Mouse (Mus musculus) liver, embryonic 14.5 days (tissue): ENCODE results near the gene Zfpm1. TPM values are rescaled to one million over a fixed set of nuclear protein-coding genes. Genes with fewer than 3 reads are reported as not detected.

Experiments
- ATAC-seq: fragments of 200-750 bp; cut with Nextera tagmentation; 2 replicates; pipeline ENCODE4 v1.8.0; 2017; ENCODE audit warnings: moderate number of reproducible peaks, mild to moderate bottlenecking, moderate library complexity; ENCODE audit not compliant: insufficient read depth
- DNase-seq, 3 experiments: peaks; one replicate each; pipeline ENCODE4 v3.0.0-alpha.2; 2012 to 2013; ENCODE audit warnings: low read depth in 3 of 3, low spot score in 3 of 3
- H3K27ac ChIP-seq: fragments of 300-500 bp; sonication (generic); 2 replicates; pipeline ENCODE4 v1.5.1; 2014; ENCODE audit warnings: moderate library complexity, mild to moderate bottlenecking, control low read depth, inconsistent platforms
- H3K27me3 ChIP-seq: fragments of 300-500 bp; sonication (generic); 2 replicates; pipeline ENCODE4 v1.6.1; 2014; ENCODE audit warnings: mild to moderate bottlenecking, low read length, moderate library complexity; ENCODE audit not compliant: control insufficient read depth, insufficient read depth
- H3K36me3 ChIP-seq: fragments of 300-500 bp; sonication (generic); replicated peaks from 2 replicates; pipeline ENCODE4 v1.6.1; 2014; ENCODE audit warnings: low read depth; ENCODE audit not compliant: control insufficient read depth, insufficient read depth
- H3K4me1 ChIP-seq, 2 experiments: fragments of 200-500 bp in 1 of 2; fragments of 300-500 bp in 1 of 2; sonication (generic) in 1 of 2; replicated peaks; 2 replicates each; pipeline ENCODE4 v1.6.1; 2012 to 2014; ENCODE audit warnings: antibody characterized with exemption in 1 of 2, inconsistent platforms in 1 of 2, low read length in 1 of 2; ENCODE audit not compliant: control insufficient read depth in 2 of 2, insufficient read depth in 2 of 2
- H3K4me2 ChIP-seq: fragments of 300-500 bp; sonication (generic); 2 replicates; pipeline ENCODE4 v1.6.1; 2014; ENCODE audit warnings: low read depth, mild to moderate bottlenecking, control low read depth, moderate library complexity
- H3K4me3 ChIP-seq, 2 experiments: fragments of 200-500 bp in 1 of 2; fragments of 300-500 bp in 1 of 2; sonication (generic) in 1 of 2; 2 replicates each; pipeline ENCODE4 v1.5.1; 2012 to 2014; ENCODE audit warnings: low read depth in 2 of 2, low read length in 2 of 2, mild to moderate bottlenecking in 2 of 2, control low read depth in 1 of 2, inconsistent platforms in 1 of 2, moderate library complexity in 1 of 2; ENCODE audit not compliant: insufficient read depth in 1 of 2
- H3K9ac ChIP-seq: fragments of 300-500 bp; sonication (generic); replicated peaks from 2 replicates; pipeline ENCODE4 v1.6.1; 2014; ENCODE audit warnings: mild to moderate bottlenecking, control low read depth, moderate library complexity
- H3K9me3 ChIP-seq: fragments of 300-500 bp; sonication (generic); 2 replicates; pipeline ENCODE4 v1.6.1; 2016; ENCODE audit warnings: low read length, mixed read lengths; ENCODE audit not compliant: control insufficient read depth
- CTCF ChIP-seq: IDR thresholded peaks from 2 replicates; pipeline ENCODE4 v1.5.1; 2016; ENCODE audit warnings: antibody characterized with exemption, low read depth, control low read depth
- EP300 ChIP-seq: IDR thresholded peaks from 2 replicates; pipeline ENCODE4 v1.6.1; 2016; ENCODE audit warnings: antibody characterized with exemption, low read depth
- WGBS: fragments of 180-500 bp; shearing (Covaris S2); extraction: QIAGEN DNeasy Blood & Tissue Kit; methylation state at CpG from one replicate; pipeline ENCODE4 v1.1.7; 2014; ENCODE audit not compliant: insufficient replicate concordance; 5-methylcytosine and 5-hydroxymethylcytosine counted together
- polyA plus RNA-seq, 2 experiments: library from polyadenylated mRNA; depleted of rRNA in 1 of 2; stranded (reverse) in 1 of 2; unstranded in 1 of 2; fragments of >200 nt; fragmentation: Nextera tagmentation in 1 of 2; extraction: Ambion mirVana in 1 of 2; gene quantifications; 2 replicates each; pipeline versions ENCODE4 v1.2.1 to v1.2.3; 2012 to 2014

Gene Zfpm1
- polyA plus RNA-seq, 2 experiments, result 13.3 to 69.6 TPM

- no peak for DNase-seq
- no peak for ATAC-seq
- TF ChIP-seq EP300 (no peak), CTCF (no peak)
- Histone ChIP-seq H3K9ac (no peak overlapping the region), H3K36me3 (no peaks in the 10 kb centered on the region), H3K4me1 (no peaks in the 10 kb centered on the region), H3K9me3 (no peaks in the 10 kb centered on the region), H3K4me2 (no peak overlapping the region), H3K27me3 (no peaks in the 10 kb centered on the region), H3K27ac (no peak overlapping the region), H3K4me3 (no peak overlapping the region)
- WGBS, result 72% methylated on average over 16 of the region's 16 CpGs
These were observed 41.5 kb upstream of the Zfpm1 start for GRCm38 (mm10) chr8:122240241-122241026.

- H3K27ac ChIP-seq, result no peak overlapping the region
- TF ChIP-seq CTCF (no peak), EP300 (no peak)
- 46% methylated on average over 4 of the region's 4 CpGs for WGBS
- H3K27me3 ChIP-seq, result no peaks in the 10 kb centered on the region
- no peaks in the 10 kb centered on the region for H3K36me3 ChIP-seq
- no peaks in the 10 kb centered on the region for H3K4me1 ChIP-seq
- no peak overlapping the region for H3K9ac ChIP-seq
- no peak overlapping the region for H3K4me2 ChIP-seq
- DNase-seq, result no peak
- H3K4me3 ChIP-seq, result no peak overlapping the region
- ATAC-seq, result no peak
- H3K9me3 ChIP-seq, result no peaks in the 10 kb centered on the region
These were observed 38.6 kb upstream of the Zfpm1 start for GRCm38 (mm10) chr8:122243310-122243709.

- ATAC-seq (no peak), DNase-seq (no peak)
- H3K4me2 ChIP-seq, result no peak overlapping the region
- 63% methylated on average over 6 of the region's 6 CpGs for WGBS
- no peak overlapping the region for H3K9ac ChIP-seq
- H3K27me3 ChIP-seq, result no peaks in the 10 kb centered on the region
- TF ChIP-seq CTCF (no peak), EP300 (no peak)
- H3K4me3 ChIP-seq, result no peak overlapping the region
- no peaks in the 10 kb centered on the region for H3K4me1 ChIP-seq
- no peaks in the 10 kb centered on the region for H3K36me3 ChIP-seq
- no peak overlapping the region for H3K27ac ChIP-seq
- no peaks in the 10 kb centered on the region for H3K9me3 ChIP-seq
These were observed 36.8 kb upstream of the Zfpm1 start for GRCm38 (mm10) chr8:122245161-122245560.

GRCm38 (mm10) chr8:122246257-122247211 is 35.4 kb upstream of the Zfpm1 start:
- ATAC-seq (no peak), DNase-seq (no peak)
- no peaks in the 10 kb centered on the region for H3K27me3 ChIP-seq
- H3K9me3 ChIP-seq, result no peaks in the 10 kb centered on the region
- TF ChIP-seq EP300 (no peak), CTCF (no peak)
- WGBS, result 29% methylated on average over 12 of the region's 12 CpGs
- no peaks in the 10 kb centered on the region for H3K4me1 ChIP-seq
- H3K4me3 ChIP-seq, result no peak overlapping the region
- H3K4me2 ChIP-seq, result no peak overlapping the region
- no peak overlapping the region for H3K27ac ChIP-seq
- no peaks in the 10 kb centered on the region for H3K36me3 ChIP-seq
- no peak overlapping the region for H3K9ac ChIP-seq

- H3K4me3 ChIP-seq, result no peak overlapping the region
- H3K36me3 ChIP-seq, result no peaks in the 10 kb centered on the region
- TF ChIP-seq CTCF (no peak), EP300 (no peak)
- DNase-seq (no peak), ATAC-seq (no peak)
- H3K4me1 ChIP-seq, result no peaks in the 10 kb centered on the region
- H3K9ac ChIP-seq, result no peak overlapping the region
- 65% methylated on average over 1 of the region's 1 CpGs for WGBS
- no peak overlapping the region for H3K4me2 ChIP-seq
- no peak overlapping the region for H3K27ac ChIP-seq
- H3K9me3 ChIP-seq, result no peaks in the 10 kb centered on the region
- no peaks in the 10 kb centered on the region for H3K27me3 ChIP-seq
These were observed 30.2 kb upstream of the Zfpm1 start for GRCm38 (mm10) chr8:122251739-122252138.
